Mouse (Mus musculus): ENCODE measurements around the gene Adprhl2. TPM values are rescaled to one million over a fixed set of nuclear protein-coding genes. Genes with fewer than 3 reads are reported as not detected.

Gene Adprhl2
- 97.0 and 134 TPM in 2 replicates for polyA plus RNA-seq (2012; rRNA removed)

GRCm38 (mm10) chr4:126321111-126321853 is at the start of gene Adprhl2:
Gene Adprhl2, minus strand, starts transcription at chr4:126321703.

GRCm38 (mm10) chr4:126325281-126325861 is 3.9 kb upstream of the Adprhl2 start, which contains the start of gene Tekt2:
Gene Tekt2, minus strand, starts transcription at chr4:126325688.

GRCm38 (mm10) chr4:126286492-126286891 is 35.0 kb downstream of the Adprhl2 start, which contains the start of gene Col8a2:
Gene Col8a2, plus strand, starts transcription at chr4:126286793.

Other genes starting within 250 kb of the Adprhl2 start
- gene Lsm10, start 225.1 kb downstream of the Adprhl2 start, polyA plus RNA-seq (2012; rRNA removed), result 49.2 and 58.0 TPM in 2 replicates
- 33.4 and 33.9 TPM in 2 replicates for gene Stk40, start 217.7 kb downstream of the Adprhl2 start, polyA plus RNA-seq (2012; rRNA removed)
- gene Eva1b, start 174.0 kb downstream of the Adprhl2 start, polyA plus RNA-seq (2012; rRNA removed), result 235 and 333 TPM in 2 replicates
- 1.5 and 2.4 TPM in 2 replicates for gene Sh3d21, start 158.2 kb downstream of the Adprhl2 start, polyA plus RNA-seq (2012; rRNA removed)
- gene Thrap3, start 118.9 kb downstream of the Adprhl2 start, polyA plus RNA-seq (2012; rRNA removed), result 43.5 and 50.3 TPM in 2 replicates
- 76.6 and 112 TPM in 2 replicates for gene Map7d1, start 65.4 kb downstream of the Adprhl2 start, polyA plus RNA-seq (2012; rRNA removed)
- 24.0 and 35.8 TPM in 2 replicates for gene Trappc3, start 59.4 kb downstream of the Adprhl2 start, polyA plus RNA-seq (2012; rRNA removed)
- gene Col8a2, start 34.9 kb downstream of the Adprhl2 start, polyA plus RNA-seq (2012; rRNA removed), result 6.5 and 6.8 TPM in 2 replicates
- 9.9 and 10.5 TPM in 2 replicates for gene Tekt2, start 4.0 kb upstream of the Adprhl2 start, polyA plus RNA-seq (2012; rRNA removed)
- 22.1 and 50.1 TPM in 2 replicates for gene Ago3, start 107.9 kb upstream of the Adprhl2 start, polyA plus RNA-seq (2012; rRNA removed)
- gene Ago1, start 146.9 kb upstream of the Adprhl2 start, polyA plus RNA-seq (2012; rRNA removed), result 20.7 and 29.7 TPM in 2 replicates
- 1.0 and 1.2 TPM in 2 replicates for gene Ago4, start 211.8 kb upstream of the Adprhl2 start, polyA plus RNA-seq (2012; rRNA removed)
- 0.47 and 0.71 TPM in 2 replicates for gene Clspn, start 235.2 kb upstream of the Adprhl2 start, polyA plus RNA-seq (2012; rRNA removed)

Measured in ovary, adult 2 months (tissue).